16 mouse cellular contexts compared by ENCODE assay signal in genomic region chr4:40351648-40352047, GRCm38 (mm10).
"Had no signal": no experiment of that assay in that cellular context is flagged by ENCODE, and none has a peak within 500 bp of the region (broad histone marks: within the 10 kb centered on the region; RNA-seq: fewer than 3 reads in every experiment).

No protein-coding gene starts in this region.

- H3K27ac ChIP-seq: liver, embryonic 12.5 days; liver, embryonic 15.5 days; macrophage; midbrain, embryonic 12.5 days; neural tube, embryonic 13.5 days had no signal

- DNase-seq: kidney, adult 2 months; kidney, postnatal 10 days; kidney, postnatal 36 days; layer of hippocampus, postnatal 36 days; liver; lung, adult 2 months; thymus, adult 18-20 months; thymus, postnatal 36 days had no signal

- H3K4me2 ChIP-seq: liver, embryonic 12.5 days; liver, embryonic 15.5 days; midbrain, embryonic 12.5 days; neural tube, embryonic 13.5 days had no signal

- H3K27me3 ChIP-seq: liver, embryonic 12.5 days; liver, embryonic 15.5 days; midbrain, embryonic 12.5 days; neural tube, embryonic 13.5 days had no signal

- ATAC-seq: intestine, postnatal 0 days; liver, embryonic 12.5 days; lung, postnatal 0 days had no signal

- H3K4me1 ChIP-seq: liver, embryonic 12.5 days; liver, embryonic 15.5 days; midbrain, embryonic 12.5 days; neural tube, embryonic 13.5 days had no signal

- H3K9ac ChIP-seq: liver, embryonic 12.5 days; liver, embryonic 15.5 days; midbrain, embryonic 12.5 days; neural tube, embryonic 13.5 days had no signal

- H3K4me3 ChIP-seq: liver, embryonic 12.5 days; liver, embryonic 15.5 days; midbrain, embryonic 12.5 days; myocyte; neural tube, embryonic 13.5 days had no signal

- H3K9me3 ChIP-seq: liver, embryonic 12.5 days; liver, embryonic 15.5 days; midbrain, embryonic 12.5 days; neural tube, embryonic 13.5 days had no signal

- H3K36me3 ChIP-seq: liver, embryonic 12.5 days; liver, embryonic 15.5 days; midbrain, embryonic 12.5 days; neural tube, embryonic 13.5 days had no signal
